Mouse (Mus musculus) liver, adult 2 months (tissue): ENCODE measurements at regions not wholly inside any gene's neighbourhood (a gene's known extent, or its start where the extent isn't known, plus 50 kb on each side); places are given as distances from the start of the nearest gene placed in this dataset.

ENCODE experiments used
- CTCF ChIP-seq: fragments of 200-500 bp; IDR thresholded peaks from 2 replicates; pipeline ENCODE4 v1.5.1; 2011; ENCODE audit warnings: low read depth, low read length, control low read depth
- POLR2A ChIP-seq: fragments of 200-500 bp; IDR thresholded peaks from 2 replicates; pipeline ENCODE4 v1.6.1; 2011; ENCODE audit warnings: low read length, control low read depth; ENCODE audit not compliant: insufficient read depth; ENCODE audit errors: extremely low read depth

- TF ChIP-seq POLR2A (no peak), CTCF (no peak)
Measured at GRCm38 (mm10) chr15:64480625-64481024, 336.9 kb upstream of the Gm21798 start.
